Mouse (Mus musculus) erythroblast, embryonic 14.5 days (primary cell): ENCODE results near the gene Clec12b. TPM values are rescaled to one million over a fixed set of nuclear protein-coding genes. Genes with fewer than 3 reads are reported as not detected.

Experiments
- H3K27me3 ChIP-seq: 2 replicates; pipeline ENCODE4 v1.6.1; 2012; ENCODE audit warnings: inconsistent platforms; ENCODE audit not compliant: control insufficient read depth
- H3K36me3 ChIP-seq: 2 replicates; pipeline ENCODE4 v1.6.1; 2012; ENCODE audit warnings: mild to moderate bottlenecking, inconsistent platforms; ENCODE audit not compliant: control insufficient read depth
- H3K4me1 ChIP-seq: 2 replicates; pipeline ENCODE4 v1.6.1; 2012; ENCODE audit warnings: inconsistent platforms; ENCODE audit not compliant: control insufficient read depth
- H3K4me3 ChIP-seq: replicated peaks from 2 replicates; pipeline ENCODE3; 2012; ENCODE audit warnings: moderate library complexity, mild to moderate bottlenecking, inconsistent platforms
- H3K9me3 ChIP-seq: 2 replicates; pipeline ENCODE4 v1.6.1; 2012; ENCODE audit warnings: low read length, inconsistent platforms, mixed read lengths; ENCODE audit not compliant: control insufficient read depth
- GATA1 ChIP-seq: IDR thresholded peaks from 2 replicates; pipeline ENCODE4 v1.6.1; 2012; ENCODE audit warnings: low read length, inconsistent platforms, mixed read lengths
- TAL1 ChIP-seq: IDR thresholded peaks from 3 replicates; pipeline ENCODE4 v1.6.1; 2012; ENCODE audit warnings: low read length, inconsistent platforms, mixed read lengths
- polyA plus RNA-seq: library from polyadenylated mRNA; stranded (reverse); fragments of >175 nt; gene quantifications from 2 replicates; pipeline ENCODE4 v1.2.3, GENCODE M21; 2012

The Clec12b gene
- polyA plus RNA-seq, 1 experiment, result not detected

GRCm38 (mm10) chr6:129407324-129407723, 21.6 kb upstream of the Clec12b start:
- H3K36me3 ChIP-seq, result no peaks in the 10 kb centered on the region
- H3K9me3 ChIP-seq, result no peaks in the 10 kb centered on the region
- TF ChIP-seq TAL1, result no peak
- no peak for TF ChIP-seq GATA1
- no peaks in the 10 kb centered on the region for H3K4me1 ChIP-seq
- H3K27me3 ChIP-seq, result no peaks in the 10 kb centered on the region
- H3K4me3 ChIP-seq, result no peak overlapping the region

DNA sequence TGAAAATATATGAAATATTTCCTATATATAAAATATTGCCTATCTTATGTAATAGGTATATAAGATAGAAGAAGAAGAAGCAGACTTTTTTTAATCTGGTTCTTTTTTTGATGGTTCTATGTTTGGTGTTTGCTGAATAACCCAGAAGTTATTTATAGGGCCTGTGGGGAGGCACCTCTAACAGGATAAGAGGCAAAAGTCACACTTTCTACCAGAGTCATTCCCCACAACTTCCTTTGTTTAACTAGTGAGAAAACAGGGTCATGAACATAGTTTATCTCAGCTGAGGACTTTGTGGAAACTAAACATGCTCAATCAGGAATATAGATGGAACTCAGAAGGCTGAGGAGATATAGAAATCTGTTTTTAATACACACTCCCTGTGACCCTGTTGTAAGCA, 20.3 kb upstream of the Clec12b start:
- Histone ChIP-seq H3K9me3 (no peaks in the 10 kb centered on the region), H3K4me1 (no peaks in the 10 kb centered on the region), H3K27me3 (no peaks in the 10 kb centered on the region), H3K36me3 (no peaks in the 10 kb centered on the region), H3K4me3 (no peak overlapping the region)
- TF ChIP-seq GATA1 (no peak), TAL1 (no peak)

DNA sequence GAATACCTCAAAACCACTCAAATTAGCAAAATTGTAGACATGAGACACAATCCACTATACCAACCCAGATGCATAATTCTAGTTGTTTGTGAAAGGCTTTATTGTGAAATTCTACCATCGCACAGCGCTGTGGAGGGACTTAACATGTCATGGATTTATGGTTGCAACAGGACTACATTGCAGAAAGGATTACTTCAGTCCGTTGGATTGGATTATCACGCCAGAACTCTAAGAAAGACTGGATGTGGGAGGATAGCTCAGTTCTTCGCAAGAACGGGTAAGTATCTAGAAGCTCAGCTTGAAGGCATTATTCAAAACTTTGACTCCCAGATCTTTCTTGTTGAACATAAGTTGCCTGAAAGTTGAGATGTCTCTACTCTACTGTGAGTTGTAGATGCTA, 17.7 kb upstream of the Clec12b start:
- Histone ChIP-seq H3K36me3 (no peaks in the 10 kb centered on the region), H3K4me3 (no peak overlapping the region), H3K4me1 (no peaks in the 10 kb centered on the region), H3K27me3 (no peaks in the 10 kb centered on the region), H3K9me3 (no peaks in the 10 kb centered on the region)
- TF ChIP-seq GATA1, result no peak
- TF ChIP-seq TAL1, result no peak

DNA sequence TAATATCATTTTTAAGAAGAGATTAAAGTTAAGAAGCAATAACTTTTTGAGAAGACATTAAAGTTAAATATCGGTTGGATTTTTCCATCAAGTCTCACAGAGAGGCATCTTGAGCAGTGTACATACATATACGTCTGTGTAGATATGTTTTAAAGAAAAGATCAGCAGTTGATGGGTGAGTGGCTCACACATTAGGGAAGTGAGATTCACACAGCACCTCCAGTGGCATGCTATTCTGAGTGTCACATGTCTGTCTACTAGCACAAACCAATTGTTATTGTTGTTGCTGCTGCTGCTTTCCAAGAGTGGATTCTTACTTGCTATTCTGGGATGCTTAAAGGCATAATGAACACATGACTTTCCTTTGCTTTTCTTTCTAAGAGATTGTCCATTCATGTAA, 16.7 kb upstream of the Clec12b start:
- Histone ChIP-seq H3K9me3 (no peaks in the 10 kb centered on the region), H3K4me3 (no peak overlapping the region), H3K4me1 (no peaks in the 10 kb centered on the region), H3K27me3 (no peaks in the 10 kb centered on the region), H3K36me3 (no peaks in the 10 kb centered on the region)
- no peak for TF ChIP-seq TAL1
- no peak for TF ChIP-seq GATA1

- TF ChIP-seq GATA1, result no peak
- no peaks in the 10 kb centered on the region for H3K4me1 ChIP-seq
Measured at GRCm38 (mm10) chr6:129399945-129400344, 14.3 kb upstream of the Clec12b start.

DNA sequence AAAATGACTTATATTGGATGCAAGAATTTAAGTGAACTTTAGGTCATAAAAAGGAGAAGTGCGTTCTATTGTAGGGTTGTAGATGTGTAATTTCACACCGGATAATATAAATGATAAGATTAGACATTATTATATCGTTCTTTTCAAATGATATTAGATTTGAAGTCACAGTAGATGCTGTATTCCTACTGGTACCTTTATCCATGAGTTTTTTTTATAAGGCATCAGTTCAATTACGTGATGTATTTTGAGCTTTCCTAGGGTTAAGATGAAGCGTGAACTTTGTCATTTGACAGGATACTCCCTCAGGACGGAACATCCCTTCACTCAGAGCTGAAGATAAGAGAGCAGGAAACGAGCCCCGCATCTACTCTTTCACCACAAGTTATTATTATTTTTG, 11.3 kb upstream of the Clec12b start, which contains the start of gene Clec1b:
Clec1b (plus strand) TSS at position 301 of the 400 bp plus-strand sequence.
- H3K9me3 ChIP-seq, result no peaks in the 10 kb centered on the region
- H3K27me3 ChIP-seq, result no peaks in the 10 kb centered on the region
- TF ChIP-seq GATA1, result no peak
- no peak for TF ChIP-seq TAL1
- no peak within 1 kb of the TSS for H3K4me3 ChIP-seq
- H3K4me1 ChIP-seq, result no peaks in the 10 kb centered on the region
- no peaks in the 10 kb centered on the region for H3K36me3 ChIP-seq

More at GRCm38 (mm10) chr6:129399945-129400344, 14.3 kb upstream of the Clec12b start:
- Histone ChIP-seq H3K4me3 (no peak overlapping the region), H3K27me3 (no peaks in the 10 kb centered on the region), H3K9me3 (no peaks in the 10 kb centered on the region), H3K36me3 (no peaks in the 10 kb centered on the region)

DNA sequence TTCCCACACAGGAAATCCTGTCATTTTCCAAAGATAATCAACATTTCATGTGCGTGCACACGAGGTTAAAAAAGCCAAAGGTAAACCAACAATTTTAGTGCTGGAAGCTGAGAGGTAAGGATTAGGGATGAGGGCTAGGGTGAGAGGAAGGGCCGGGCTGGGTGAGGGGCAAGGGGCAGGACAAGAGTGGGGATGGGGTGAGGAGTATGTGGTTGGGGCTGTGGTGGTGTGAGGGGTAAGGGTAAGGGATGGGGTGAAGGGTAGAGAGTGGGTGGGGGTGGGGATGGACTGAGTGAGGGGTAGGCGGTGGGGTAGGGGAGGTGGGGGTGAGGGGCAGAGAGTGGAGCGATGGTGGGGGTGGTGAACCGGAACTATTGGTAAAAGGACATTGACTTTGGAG, 8.1 kb upstream of the Clec12b start:
- Histone ChIP-seq H3K4me3 (no peak overlapping the region), H3K36me3 (no peaks in the 10 kb centered on the region), H3K4me1 (no peaks in the 10 kb centered on the region), H3K27me3 (no peaks in the 10 kb centered on the region), H3K9me3 (no peaks in the 10 kb centered on the region)
- TF ChIP-seq TAL1 (no peak), GATA1 (no peak)

GRCm38 (mm10) chr6:129393087-129393720, 7.5 kb upstream of the Clec12b start:
- no peaks in the 10 kb centered on the region for H3K9me3 ChIP-seq
- TF ChIP-seq GATA1, result no peak
- no peak for TF ChIP-seq TAL1
- no peaks in the 10 kb centered on the region for H3K36me3 ChIP-seq
- H3K4me1 ChIP-seq, result no peaks in the 10 kb centered on the region
- no peaks in the 10 kb centered on the region for H3K27me3 ChIP-seq
- no peak overlapping the region for H3K4me3 ChIP-seq

DNA sequence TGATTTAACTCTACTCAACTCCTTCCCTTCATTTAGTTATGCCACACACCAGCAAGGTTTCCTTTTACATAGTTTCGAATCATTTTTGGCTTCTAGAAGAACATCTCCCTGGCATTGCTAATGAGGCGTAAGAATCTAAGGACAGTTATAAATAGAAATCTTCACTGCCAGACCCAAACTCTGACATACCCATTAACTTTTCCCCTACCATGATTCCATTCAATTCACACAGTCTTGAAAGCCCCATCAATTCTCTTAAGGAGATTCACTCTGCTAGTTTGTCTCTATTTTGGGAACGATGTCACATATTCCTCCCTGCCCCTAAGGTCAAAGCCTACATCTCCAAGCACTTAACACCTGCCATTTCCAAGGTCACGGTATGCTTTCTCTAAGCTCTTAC, 674 bp downstream of the Clec12b start:
- TF ChIP-seq GATA1 (no peak), TAL1 (no peak)
- no peaks in the 10 kb centered on the region for H3K4me1 ChIP-seq
- no peaks in the 10 kb centered on the region for H3K27me3 ChIP-seq
- no peak overlapping the region for H3K4me3 ChIP-seq
- H3K36me3 ChIP-seq, result no peaks in the 10 kb centered on the region
- H3K9me3 ChIP-seq, result no peaks in the 10 kb centered on the region

- no peaks in the 10 kb centered on the region for H3K4me1 ChIP-seq
- H3K9me3 ChIP-seq, result no peaks in the 10 kb centered on the region
- no peaks in the 10 kb centered on the region for H3K27me3 ChIP-seq
- TF ChIP-seq GATA1, result no peak
- no peak for TF ChIP-seq TAL1
- H3K4me3 ChIP-seq, result no peak overlapping the region
- H3K36me3 ChIP-seq, result no peaks in the 10 kb centered on the region
Measured at GRCm38 (mm10) chr6:129383466-129383865, 2.2 kb downstream of the Clec12b start.
